Mouse (Mus musculus) liver, postnatal 0 days (tissue): ENCODE data around the gene Proser2.

Source experiments
- CTCF ChIP-seq: sonication (generic); IDR thresholded peaks from 2 replicates; pipeline ENCODE4 v1.5.1; 2016; ENCODE audit warnings: antibody characterized with exemption, low read depth
- EP300 ChIP-seq: IDR thresholded peaks from 2 replicates; pipeline ENCODE4 v1.6.1; 2016; ENCODE audit warnings: antibody characterized with exemption, low read depth, mild to moderate bottlenecking

DNA sequence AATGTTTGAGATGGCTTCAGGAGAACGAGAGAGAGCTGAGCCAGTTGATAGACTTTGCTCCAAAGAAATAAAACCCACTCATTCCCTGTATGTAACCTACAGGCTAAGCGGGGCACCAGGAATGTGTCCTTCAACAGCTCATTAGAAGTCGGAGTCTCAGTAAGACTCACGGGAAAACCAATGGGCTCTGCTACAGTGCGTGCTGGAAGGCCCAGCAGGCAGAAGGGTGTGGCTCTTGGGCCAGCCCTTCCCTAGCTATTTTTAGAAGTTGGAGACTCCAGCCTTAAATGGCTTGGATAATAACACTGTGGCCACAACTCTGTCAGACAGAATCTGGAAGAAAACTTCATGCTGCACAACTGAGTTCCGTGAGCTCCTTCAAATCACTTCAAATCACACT lies 31.1 kb downstream of the Proser2 start:
- no peak for TF ChIP-seq CTCF
- no peak for TF ChIP-seq EP300
